Mouse (Mus musculus): ENCODE data around the gene Asna1.

The Asna1 gene

GRCm38 (mm10) chr8:85034764-85035163, 9.7 kb upstream of the Asna1 start:
- no peak for DNase-seq (ENCODE audit: low read depth)

- DNase-seq (ENCODE audit: low read depth) = no peak
Measured at GRCm38 (mm10) chr8:85033867-85034266, 8.8 kb upstream of the Asna1 start.

GRCm38 (mm10) chr8:85032622-85033311, 7.7 kb upstream of the Asna1 start:
- no peak for DNase-seq (ENCODE audit: low read depth)

- DNase-seq (ENCODE audit: low read depth) = no peak
Measured at GRCm38 (mm10) chr8:85029271-85029670, 4.2 kb upstream of the Asna1 start.

- DNase-seq (ENCODE audit: low read depth) = peak; percentile 44
Measured at GRCm38 (mm10) chr8:85027922-85028321, 2.8 kb upstream of the Asna1 start.

GRCm38 (mm10) chr8:85027516-85027855, 2.4 kb upstream of the Asna1 start:
- peak; percentile 34 for DNase-seq (ENCODE audit: low read depth)

GRCm38 (mm10) chr8:85026670-85027515, 1.8 kb upstream of the Asna1 start, which contains the start of gene Trir:
Trir (plus strand) TSS chr8:85026823.
- peak; percentile 97 for DNase-seq (ENCODE audit: low read depth)

GRCm38 (mm10) chr8:85023846-85024245, 1.2 kb downstream of the Asna1 start:
- DNase-seq (ENCODE audit: low read depth) = no peak

- DNase-seq (ENCODE audit: low read depth) = no peak
Measured at GRCm38 (mm10) chr8:85021514-85022055, 3.5 kb downstream of the Asna1 start.

- no peak for DNase-seq (ENCODE audit: low read depth)
Measured at GRCm38 (mm10) chr8:85017209-85017608, 7.9 kb downstream of the Asna1 start.

GRCm38 (mm10) chr8:85016724-85017123, 8.4 kb downstream of the Asna1 start:
- no peak for DNase-seq (ENCODE audit: low read depth)

GRCm38 (mm10) chr8:85014431-85014830, 10.7 kb downstream of the Asna1 start, which contains the start of gene Best2:
Best2 (minus strand) TSS chr8:85014531.
- no peak for DNase-seq (ENCODE audit: low read depth)

GRCm38 (mm10) chr8:85013230-85013840, 11.7 kb downstream of the Asna1 start:
- no peak for DNase-seq (ENCODE audit: low read depth)

GRCm38 (mm10) chr8:85011242-85011641, 13.8 kb downstream of the Asna1 start:
- DNase-seq (ENCODE audit: low read depth) = no peak

- DNase-seq (ENCODE audit: low read depth) = no peak
Measured at GRCm38 (mm10) chr8:85007686-85008085, 17.4 kb downstream of the Asna1 start.

GRCm38 (mm10) chr8:84997649-84998295, 27.3 kb downstream of the Asna1 start:
- peak; percentile 93 for DNase-seq (ENCODE audit: low read depth)

- DNase-seq (ENCODE audit: low read depth) = no peak
Measured at GRCm38 (mm10) chr8:84996978-84997377, 28.1 kb downstream of the Asna1 start.

GRCm38 (mm10) chr8:84995680-84996079, 29.4 kb downstream of the Asna1 start:
- DNase-seq (ENCODE audit: low read depth) = no peak

- DNase-seq (ENCODE audit: low read depth) = no peak
Measured at GRCm38 (mm10) chr8:84994375-84994774, 30.7 kb downstream of the Asna1 start.

- no peak for DNase-seq (ENCODE audit: low read depth)
Measured at GRCm38 (mm10) chr8:84990836-84991235, 34.2 kb downstream of the Asna1 start.

GRCm38 (mm10) chr8:84990349-84990748, 34.7 kb downstream of the Asna1 start, which contains the start of gene Hook2:
Hook2 (plus strand) TSS chr8:84990603.
- DNase-seq (ENCODE audit: low read depth) = peak; percentile 99

GRCm38 (mm10) chr8:84989810-84990209, 35.3 kb downstream of the Asna1 start:
- DNase-seq (ENCODE audit: low read depth) = peak; percentile 94
